Mouse (Mus musculus) splenic B cell, adult 2 months (primary cell): ENCODE measurements around the gene Fam107a.

Source experiments
- DNase-seq: peaks from one replicate; pipeline ENCODE4 v3.0.0-alpha.2; 2011; ENCODE audit warnings: low read depth, low spot score
- H3K27me3 ChIP-seq: 2 replicates; pipeline ENCODE4 v1.6.1; 2012; ENCODE audit warnings: mild to moderate bottlenecking, low read length, moderate library complexity, mixed read lengths; ENCODE audit not compliant: control insufficient read depth, poor library complexity, insufficient read depth, severe bottlenecking
- H3K36me3 ChIP-seq: 2 replicates; pipeline ENCODE4 v1.6.1; 2012; ENCODE audit warnings: mild to moderate bottlenecking, low read length, moderate library complexity, mixed read lengths; ENCODE audit not compliant: control insufficient read depth, poor library complexity, insufficient read depth, severe bottlenecking

The Fam107a gene

DNA sequence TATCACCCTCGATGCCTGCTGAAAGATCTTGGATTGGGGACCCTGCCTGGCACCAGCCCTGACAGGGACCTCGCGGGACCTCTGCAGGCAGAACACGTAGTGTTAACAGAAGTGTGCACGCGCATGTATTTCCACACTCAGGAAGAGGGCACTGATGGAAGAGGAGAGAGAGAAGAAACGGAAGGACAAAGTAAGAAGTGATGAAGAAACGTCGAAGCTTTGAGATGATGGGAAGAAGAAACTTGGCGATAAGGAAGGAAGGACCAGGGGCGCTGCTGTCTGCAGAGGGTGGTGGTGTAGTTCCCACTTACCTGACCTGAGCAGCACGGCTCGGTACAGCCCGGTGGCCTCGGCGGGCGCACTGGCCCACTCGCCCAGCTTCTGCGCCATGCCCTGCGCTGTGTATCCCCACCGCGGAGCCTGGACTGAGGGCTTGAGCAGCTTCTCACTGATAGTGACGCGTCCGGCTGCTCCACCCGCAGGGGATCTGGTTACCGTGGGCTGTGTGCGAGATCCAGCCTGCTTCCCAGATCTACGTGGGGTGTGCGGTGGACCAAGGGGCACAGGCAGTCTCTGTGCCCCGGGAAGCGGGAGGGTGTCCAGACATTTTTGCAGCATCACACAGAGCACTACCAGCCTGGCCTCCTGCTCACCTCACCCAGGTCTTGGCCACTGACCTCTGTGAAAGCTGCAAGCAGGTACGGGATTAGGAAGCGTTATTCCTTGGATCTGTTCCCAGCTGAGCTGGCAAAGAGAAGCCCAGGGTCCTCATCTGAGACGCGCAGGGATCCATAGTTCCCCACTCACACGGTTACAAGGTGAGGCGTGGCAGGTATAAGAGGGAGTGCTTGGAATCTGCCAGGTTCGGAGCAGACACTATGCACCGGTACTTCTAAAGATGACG lies at the start of gene Fam107a:
Gene Fam107a, minus strand, starts transcription at position 830 of the 904 bp plus-strand sequence.
- DNase-seq: no peak
- Histone ChIP-seq H3K36me3 (no peaks in the 10 kb centered on the region), H3K27me3 (no peaks in the 10 kb centered on the region)

GRCm38 (mm10) chr14:8367121-8367520 lies 49.3 kb upstream of the Fam107a start:
- no peak for DNase-seq
- H3K36me3 ChIP-seq: no peaks in the 10 kb centered on the region

GRCm38 (mm10) chr14:8365833-8366232 lies 48.0 kb upstream of the Fam107a start:
- no peaks in the 10 kb centered on the region for H3K36me3 ChIP-seq
- no peak for DNase-seq
- H3K27me3 ChIP-seq: no peaks in the 10 kb centered on the region

More at GRCm38 (mm10) chr14:8367121-8367520, 49.3 kb upstream of the Fam107a start:
- H3K27me3 ChIP-seq: no peaks in the 10 kb centered on the region

- H3K36me3 ChIP-seq: no peaks in the 10 kb centered on the region
- DNase-seq: no peak
- no peaks in the 10 kb centered on the region for H3K27me3 ChIP-seq
Observed at GRCm38 (mm10) chr14:8356836-8357235, 39.0 kb upstream of the Fam107a start.

DNA sequence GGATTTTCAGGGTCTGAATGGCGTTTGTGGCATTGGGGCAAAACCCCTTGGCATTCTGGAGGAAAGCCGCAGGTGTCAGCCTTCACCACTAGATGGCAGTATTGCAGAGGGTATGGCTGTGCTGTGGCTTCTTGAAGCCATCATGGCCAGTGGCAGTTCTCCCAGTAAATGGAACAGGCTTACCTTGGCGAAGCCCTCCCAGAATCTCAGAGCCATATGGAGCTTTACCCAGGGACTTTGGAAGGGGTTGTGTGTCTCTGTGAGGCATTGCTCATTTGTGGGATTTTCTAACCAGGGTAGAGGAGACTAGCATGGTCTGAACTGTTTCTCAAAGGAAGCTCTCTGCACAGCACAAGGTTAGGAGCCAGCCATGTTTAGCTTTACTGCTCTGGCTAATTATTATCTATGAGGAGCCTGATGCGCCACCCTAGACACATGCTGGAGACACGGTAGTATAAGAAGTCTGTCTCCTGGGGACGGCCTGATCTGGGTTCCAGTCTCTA lies 38.2 kb upstream of the Fam107a start:
- H3K27me3 ChIP-seq: no peaks in the 10 kb centered on the region
- H3K36me3 ChIP-seq: no peaks in the 10 kb centered on the region
- peak; percentile 68 for DNase-seq

DNA sequence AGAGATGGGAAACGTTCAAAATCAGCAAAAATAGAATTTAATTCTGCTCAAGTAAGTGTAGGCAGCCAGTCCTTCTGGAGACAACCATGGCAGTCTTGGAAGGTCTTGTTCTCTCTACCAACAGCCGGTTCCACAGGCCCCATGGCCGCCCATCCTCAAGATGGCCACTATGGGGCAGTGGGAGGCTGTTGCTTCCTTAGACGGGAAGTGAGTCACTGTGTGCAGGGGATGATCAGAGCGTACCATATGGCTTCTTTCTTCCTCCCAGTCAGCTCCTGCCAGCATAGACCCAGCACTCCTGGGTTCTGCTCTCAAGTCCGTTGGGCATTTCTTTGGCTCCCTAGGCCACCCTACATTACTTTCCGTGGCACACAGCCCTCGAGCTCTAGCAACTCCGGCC lies 31.1 kb upstream of the Fam107a start:
- no peaks in the 10 kb centered on the region for H3K27me3 ChIP-seq
- H3K36me3 ChIP-seq: no peaks in the 10 kb centered on the region
- no peak for DNase-seq

- DNase-seq: peak; percentile 82
- Histone ChIP-seq H3K36me3 (no peaks in the 10 kb centered on the region), H3K27me3 (no peaks in the 10 kb centered on the region)
Observed at GRCm38 (mm10) chr14:8346255-8346997, 28.6 kb upstream of the Fam107a start.

GRCm38 (mm10) chr14:8345566-8345965 lies 27.7 kb upstream of the Fam107a start:
- Histone ChIP-seq H3K27me3 (no peaks in the 10 kb centered on the region), H3K36me3 (no peaks in the 10 kb centered on the region)
- DNase-seq: no peak

- DNase-seq: no peak
- Histone ChIP-seq H3K36me3 (no peaks in the 10 kb centered on the region), H3K27me3 (no peaks in the 10 kb centered on the region)
Observed at GRCm38 (mm10) chr14:8342509-8343106, 24.8 kb upstream of the Fam107a start.

DNA sequence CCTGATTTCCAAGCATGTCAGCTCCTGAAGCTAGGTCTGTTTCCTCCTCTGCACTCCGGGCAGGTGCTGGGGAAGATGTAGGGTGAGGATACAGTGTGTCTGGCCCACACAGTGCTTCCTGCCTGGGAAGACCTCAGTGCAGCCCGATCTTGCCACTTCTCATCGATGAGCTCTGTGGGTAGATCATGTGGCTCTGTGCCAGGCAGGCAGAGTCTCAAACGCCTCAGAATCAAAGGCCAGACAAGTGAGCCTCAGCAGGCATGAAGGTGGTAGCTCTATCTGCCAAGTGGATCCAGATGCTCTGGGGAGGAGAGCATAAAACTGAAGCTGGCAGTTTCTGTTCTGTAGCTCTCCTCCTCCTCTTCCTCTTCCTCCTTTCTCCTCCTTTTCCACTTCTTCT lies 22.4 kb upstream of the Fam107a start:
- no peak for DNase-seq
- H3K36me3 ChIP-seq: no peaks in the 10 kb centered on the region
- H3K27me3 ChIP-seq: no peaks in the 10 kb centered on the region

DNA sequence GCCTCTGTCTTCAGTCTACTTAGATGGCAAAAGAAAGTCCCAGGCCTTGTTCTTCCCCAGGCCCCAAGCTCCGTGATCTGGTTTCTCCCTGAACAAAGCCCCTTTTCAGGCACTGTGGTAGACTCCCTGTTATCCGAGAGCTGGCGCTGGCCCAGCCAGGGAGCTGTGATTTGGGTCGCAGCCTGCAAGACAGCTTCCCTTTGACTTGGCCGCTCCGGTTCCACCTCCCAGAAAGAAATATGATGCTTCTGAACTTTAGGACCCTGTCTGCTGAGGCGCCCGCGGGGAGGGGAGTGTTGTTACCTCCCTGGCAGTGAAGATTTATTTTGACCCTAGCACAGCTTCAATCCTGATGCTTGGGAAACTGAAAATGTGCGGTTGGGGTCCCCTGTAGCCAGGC lies 18.1 kb upstream of the Fam107a start:
- DNase-seq: no peak
- no peaks in the 10 kb centered on the region for H3K36me3 ChIP-seq
- no peaks in the 10 kb centered on the region for H3K27me3 ChIP-seq

DNA sequence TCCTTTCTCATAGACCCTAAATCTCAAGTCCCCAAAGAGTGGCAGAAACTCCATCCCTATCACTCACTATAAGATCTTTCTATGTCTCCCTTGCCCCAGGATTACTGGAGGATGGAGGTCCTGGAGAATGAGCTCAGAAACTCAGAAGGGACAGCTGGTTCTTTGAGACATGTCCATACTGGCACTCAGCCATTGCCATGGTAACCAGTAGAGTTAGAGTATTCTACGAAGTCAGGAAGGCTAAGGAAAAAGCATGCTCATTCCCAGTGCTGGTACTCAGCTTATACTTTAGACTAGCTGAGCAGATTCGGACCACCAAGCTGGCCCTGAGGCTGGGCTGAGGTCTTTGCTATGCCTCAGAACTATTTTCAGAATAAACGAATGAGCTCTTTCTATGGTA lies 16.7 kb upstream of the Fam107a start:
- no peaks in the 10 kb centered on the region for H3K36me3 ChIP-seq
- no peaks in the 10 kb centered on the region for H3K27me3 ChIP-seq
- DNase-seq: no peak

- Histone ChIP-seq H3K27me3 (no peaks in the 10 kb centered on the region), H3K36me3 (no peaks in the 10 kb centered on the region)
- DNase-seq: no peak
Observed at GRCm38 (mm10) chr14:8332314-8333252, 14.8 kb upstream of the Fam107a start.

GRCm38 (mm10) chr14:8331307-8331905 lies 13.6 kb upstream of the Fam107a start:
- DNase-seq: no peak
- Histone ChIP-seq H3K36me3 (no peaks in the 10 kb centered on the region), H3K27me3 (no peaks in the 10 kb centered on the region)
